Mouse (Mus musculus) CD4-positive, CD25-positive, alpha-beta regulatory T cell, adult 4 months (primary cell): ENCODE measurements around the gene Dpagt1. TPM values are rescaled to one million over a fixed set of nuclear protein-coding genes. Genes with fewer than 3 reads are reported as not detected.

ENCODE experiments used
- polyA plus RNA-seq, 2 experiments: library from polyadenylated mRNA; unstranded; fragments of 100-300 nt; shearing (Covaris generic); gene quantifications; one replicate each; pipeline ENCODE4 v1.2.1; 2017

The Dpagt1 gene
- polyA plus RNA-seq, 2 experiments from 2014 or later, result 15.7 to 16.0 TPM

Other genes with a start within 250 kb of the Dpagt1 start
- gene Mfrp, start 224.3 kb upstream of the Dpagt1 start, polyA plus RNA-seq, result not detected
- not detected for gene C1qtnf5, start 218.8 kb upstream of the Dpagt1 start, polyA plus RNA-seq
- gene Gm49380, start 212.5 kb upstream of the Dpagt1 start, polyA plus RNA-seq, result not detected
- 1 to 10 TPM; 4.9 to 5.0 TPM for gene Rnf26, start 212.5 kb upstream of the Dpagt1 start, polyA plus RNA-seq
- under 1 TPM in 1 of 2 experiments, not detected in 1; 0.34 TPM for gene Mcam, start 191.6 kb upstream of the Dpagt1 start, polyA plus RNA-seq
- 10 to 100 TPM; 22.7 to 23.0 TPM for gene Cbl, start 92.0 kb upstream of the Dpagt1 start, polyA plus RNA-seq
- gene Ccdc153, start 85.3 kb upstream of the Dpagt1 start, polyA plus RNA-seq, result not detected
- not detected for gene Pdzd3, start 74.5 kb upstream of the Dpagt1 start, polyA plus RNA-seq
- gene Nlrx1, start 57.4 kb upstream of the Dpagt1 start, polyA plus RNA-seq, result 1 to 10 TPM; 3.7 to 7.3 TPM
- gene Abcg4, start 37.4 kb upstream of the Dpagt1 start, polyA plus RNA-seq, result not detected
- gene Hinfp, start 20.3 kb upstream of the Dpagt1 start, polyA plus RNA-seq, result 10 to 100 TPM; 20.0 to 23.4 TPM
- 1 to 10 TPM; 3.2 to 3.6 TPM for gene C2cd2l, start 5.7 kb upstream of the Dpagt1 start, polyA plus RNA-seq
- gene H2afx, start 8.7 kb downstream of the Dpagt1 start, polyA plus RNA-seq, result 10 to 100 TPM; 11.3 to 14.7 TPM
- 10 to 100 TPM; 23.7 to 24.0 TPM for gene Hmbs, start 18.2 kb downstream of the Dpagt1 start, polyA plus RNA-seq
- gene Vps11, start 35.7 kb downstream of the Dpagt1 start, polyA plus RNA-seq, result 10 to 100 TPM; 55.6 to 86.7 TPM
- gene Hyou1, start 53.5 kb downstream of the Dpagt1 start, polyA plus RNA-seq, result 10 to 100 TPM; 13.6 to 18.3 TPM
- gene Slc37a4, start 70.8 kb downstream of the Dpagt1 start, polyA plus RNA-seq, result 10 to 100 TPM; 16.1 to 19.7 TPM
- gene Rps25, start 81.1 kb downstream of the Dpagt1 start, polyA plus RNA-seq, result 1,000 to 10,000 TPM; 2,962 to 3,624 TPM
- gene Trappc4, start 81.6 kb downstream of the Dpagt1 start, polyA plus RNA-seq, result 100 to 1,000 TPM; 143 to 153 TPM
- gene Ccdc84, start 92.5 kb downstream of the Dpagt1 start, polyA plus RNA-seq, result 10 to 100 TPM; 24.7 to 27.2 TPM
- gene Foxr1, start 115.1 kb downstream of the Dpagt1 start, polyA plus RNA-seq, result under 1 TPM in 1 of 2 experiments, not detected in 1; 0.43 TPM
- gene Upk2, start 129.0 kb downstream of the Dpagt1 start, polyA plus RNA-seq, result not detected
- gene Bcl9l, start 156.8 kb downstream of the Dpagt1 start, polyA plus RNA-seq, result 10 to 100 TPM; 13.3 to 17.6 TPM
- gene Cxcr5, start 235.9 kb downstream of the Dpagt1 start, polyA plus RNA-seq, result 100 to 1,000 TPM in 1 of 2 experiments, 10 to 100 TPM in 1; 93.9 to 121 TPM